Mouse (Mus musculus): Measurements from ENCODE around the gene Tctn3.

The Tctn3 gene

DNA sequence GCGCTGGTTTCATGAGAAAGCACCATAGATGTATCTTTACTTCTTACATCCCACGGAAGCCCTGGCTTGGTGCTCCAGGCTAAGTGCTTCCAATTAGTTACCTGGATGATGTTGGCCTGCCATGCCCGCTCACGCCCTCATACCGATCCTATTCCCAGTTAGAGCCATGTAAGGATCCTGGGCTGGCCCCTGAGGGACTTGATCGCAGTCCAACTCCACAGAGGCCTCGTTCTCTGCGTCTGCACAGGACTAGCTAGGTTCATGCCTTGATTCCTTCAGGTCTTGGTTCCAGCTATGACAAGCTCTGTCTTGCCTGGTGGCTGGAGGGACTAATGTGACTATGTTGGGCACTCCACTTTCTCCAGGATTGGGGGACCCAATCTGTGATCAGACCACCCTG lies 56.9 kb downstream of the Tctn3 start:
- in situ Hi-C loops (cut with MboI), result no loop called here

GRCm38 (mm10) chr19:40554343-40554742 lies 57.7 kb downstream of the Tctn3 start:
- in situ Hi-C loops (cut with MboI), result no loop called here

DNA sequence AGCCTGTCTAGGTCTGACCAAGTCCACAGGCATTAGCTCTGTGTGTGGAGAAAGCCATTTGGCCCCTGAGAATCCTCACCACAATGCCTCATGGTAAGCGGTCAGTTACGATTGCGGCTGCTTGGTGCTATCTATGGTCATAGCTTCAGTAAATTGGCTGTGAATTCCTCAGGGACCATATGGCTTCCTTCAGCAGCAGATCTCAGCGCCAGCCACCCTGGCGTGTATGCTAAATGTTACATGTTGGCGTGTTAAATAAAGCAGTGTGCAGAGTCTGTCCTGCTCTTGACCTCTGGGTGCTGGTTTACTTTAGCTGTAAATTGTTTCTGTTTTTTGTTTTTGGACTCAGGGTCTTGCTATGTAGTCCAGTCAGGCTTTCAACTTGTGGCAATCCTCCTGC lies 58.2 kb downstream of the Tctn3 start:
- in situ Hi-C loops (cut with MboI), result no loop called here

GRCm38 (mm10) chr19:40553014-40553789 lies 58.8 kb downstream of the Tctn3 start:
- in situ Hi-C loops (cut with MboI), result no loop called here

- in situ Hi-C loops (cut with MboI), result loop anchor here (10.0 kb wide), 1 partner anchor 165 kb away; no protein-coding TSS in a partner anchor
Measured at GRCm38 (mm10) chr19:40549516-40550135, 62.4 kb downstream of the Tctn3 start.

DNA sequence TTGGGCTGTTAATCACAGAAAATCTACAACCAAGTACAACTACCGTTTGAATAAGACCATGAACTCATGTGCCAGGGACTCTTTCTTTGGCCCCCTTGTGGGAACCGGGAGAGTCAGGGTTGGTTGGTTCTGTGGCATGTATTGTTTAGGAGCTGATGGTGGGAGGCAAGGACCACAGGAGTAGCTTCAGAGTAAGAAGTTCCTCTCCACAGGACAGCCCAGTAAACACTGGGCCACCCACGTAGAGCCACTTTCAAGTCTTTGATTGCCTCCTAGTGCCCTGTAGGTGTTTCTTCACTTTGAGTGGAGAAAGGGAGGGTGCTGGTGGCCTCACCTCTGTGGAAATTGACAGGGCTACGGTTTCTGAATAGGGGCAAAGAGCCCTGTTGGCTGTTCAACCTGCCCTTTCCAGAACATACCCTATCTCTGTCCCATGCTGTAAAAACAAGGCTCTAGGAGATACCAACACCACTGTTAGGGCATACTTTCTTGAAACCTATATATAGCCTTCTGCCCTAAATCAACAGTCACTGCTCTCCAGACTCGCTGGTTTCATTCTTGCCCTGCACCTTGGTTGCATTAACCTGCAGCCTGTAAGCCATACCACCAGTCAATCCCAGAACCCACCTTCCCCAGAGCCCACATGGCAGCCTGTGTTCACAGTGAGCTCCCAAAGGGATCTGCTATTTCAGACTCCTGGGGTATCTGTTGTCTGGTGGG lies 63.1 kb downstream of the Tctn3 start:
- in situ Hi-C loops (cut with MboI), result loop anchor here (10.0 kb wide), 1 partner anchor 164 kb away; no protein-coding TSS in a partner anchor

GRCm38 (mm10) chr19:40548386-40548785 lies 63.6 kb downstream of the Tctn3 start:
- in situ Hi-C loops (cut with MboI), result loop anchor here (10.0 kb wide), 1 partner anchor 164 kb away; no protein-coding TSS in a partner anchor
